Mouse (Mus musculus) lung, adult 18-20 months (tissue): Measurements from ENCODE around the gene Eef1a1.

Experiments used
- DNase-seq, 2 experiments: peaks; one replicate each; pipeline ENCODE4 v3.0.0; 2022; ENCODE audit warnings: mixed read lengths in 2 of 2

Eef1a1 gene

DNA sequence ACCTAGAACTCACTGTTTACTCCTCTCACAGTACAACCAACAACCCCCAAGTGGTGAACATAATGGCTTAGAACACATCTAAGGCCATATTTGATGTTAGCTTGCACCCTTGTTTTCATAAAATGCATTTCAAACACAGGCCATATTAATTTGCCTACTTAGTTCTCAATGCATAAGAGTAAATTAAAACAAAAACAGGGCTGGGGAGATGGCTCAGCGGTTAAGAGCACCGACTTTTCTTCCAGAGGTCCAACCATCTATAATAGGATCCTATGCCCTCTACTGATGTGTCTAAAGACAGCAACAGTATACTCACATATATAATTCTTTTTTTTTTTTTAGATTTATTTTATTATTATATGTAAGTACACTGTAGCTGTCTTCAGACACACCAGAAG lies 13.6 kb downstream of the Eef1a1 start:
- DNase-seq: no peak

DNA sequence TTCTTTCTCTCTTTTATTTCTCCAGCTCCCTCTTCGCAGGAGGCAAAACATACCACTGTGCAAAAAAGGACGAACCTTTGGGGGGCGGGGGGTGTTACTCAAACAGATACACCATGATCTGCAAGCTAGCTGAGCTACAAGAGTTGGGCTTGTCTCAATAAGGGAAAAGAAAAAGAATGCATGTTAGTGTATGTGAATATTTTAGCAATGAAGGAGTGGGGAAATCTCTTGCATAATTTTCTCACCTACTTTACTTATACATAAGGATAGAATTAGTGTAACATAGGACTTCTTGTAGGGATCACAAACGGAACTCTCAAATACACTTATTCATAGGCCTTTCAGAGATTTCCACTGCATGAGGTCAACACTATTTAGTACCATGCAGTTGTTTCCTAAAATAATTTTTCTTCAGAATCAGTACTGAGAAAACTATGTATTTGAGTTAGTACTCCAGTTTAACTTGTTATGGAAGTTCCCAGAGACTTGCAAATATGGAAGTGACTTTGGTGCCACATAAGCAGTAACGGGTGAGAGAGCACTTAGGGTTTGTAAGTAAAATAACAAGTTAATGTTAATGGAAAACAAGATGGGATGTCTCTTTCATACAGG lies 14.1 kb downstream of the Eef1a1 start:
- DNase-seq: no peak

DNA sequence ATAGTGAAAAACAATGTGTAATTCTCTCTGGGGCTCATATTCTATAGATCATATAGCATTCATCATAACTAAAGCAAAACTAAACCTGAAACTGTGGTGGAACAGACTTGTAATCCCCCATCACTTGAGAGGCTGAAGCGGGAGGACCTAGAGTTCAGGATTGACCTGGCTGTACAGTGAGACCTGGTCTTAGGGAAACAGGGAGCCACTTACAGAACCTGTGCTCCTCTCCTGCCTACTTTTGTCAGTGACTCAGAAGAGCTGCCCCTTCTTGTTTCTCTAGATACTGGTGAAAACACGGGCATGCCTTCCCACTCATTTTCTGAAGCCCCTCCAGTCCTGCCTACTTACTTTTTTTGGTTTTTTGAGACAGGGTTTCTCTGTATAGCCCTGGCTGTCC lies 14.7 kb downstream of the Eef1a1 start:
- DNase-seq: no peak

DNA sequence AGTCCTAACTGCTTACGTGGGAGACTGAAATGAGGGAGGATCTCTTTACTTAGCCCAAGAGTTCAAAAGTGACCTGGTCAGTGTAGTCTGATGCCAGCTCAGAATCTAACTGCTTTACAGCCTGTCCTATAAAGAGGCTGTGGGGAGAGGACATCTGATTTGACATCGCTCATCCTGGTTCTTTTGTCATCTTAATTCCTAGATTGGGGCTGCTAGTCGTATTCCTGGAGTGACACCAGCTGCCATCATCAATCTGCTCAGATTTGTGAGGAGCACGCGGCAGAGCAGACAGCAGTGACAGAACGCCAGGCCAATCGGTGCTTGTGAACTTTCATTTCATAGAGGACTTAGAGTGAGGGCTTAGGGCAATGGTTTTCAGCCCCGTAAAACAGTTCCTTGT lies 15.4 kb downstream of the Eef1a1 start:
- no peak for DNase-seq

DNA sequence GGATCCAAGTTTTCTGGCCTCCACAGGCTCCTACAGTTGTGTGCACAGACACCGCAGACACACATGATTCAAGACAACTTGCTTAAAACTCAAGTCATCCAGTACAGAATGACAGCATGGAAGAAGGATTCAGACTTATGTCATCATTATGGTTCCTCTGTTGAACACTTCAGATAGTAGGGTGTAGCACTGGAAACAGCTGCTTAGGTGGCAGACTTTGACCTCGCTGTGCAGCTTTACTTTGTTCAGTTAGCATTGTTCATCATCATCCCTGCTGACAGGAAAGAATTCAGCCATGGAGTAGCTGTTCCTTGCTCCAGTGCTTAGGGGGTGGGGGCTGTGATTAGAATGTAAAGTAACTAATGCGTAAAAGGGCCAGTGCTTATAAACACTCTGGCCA lies 23.2 kb downstream of the Eef1a1 start:
- DNase-seq: no peak

DNA sequence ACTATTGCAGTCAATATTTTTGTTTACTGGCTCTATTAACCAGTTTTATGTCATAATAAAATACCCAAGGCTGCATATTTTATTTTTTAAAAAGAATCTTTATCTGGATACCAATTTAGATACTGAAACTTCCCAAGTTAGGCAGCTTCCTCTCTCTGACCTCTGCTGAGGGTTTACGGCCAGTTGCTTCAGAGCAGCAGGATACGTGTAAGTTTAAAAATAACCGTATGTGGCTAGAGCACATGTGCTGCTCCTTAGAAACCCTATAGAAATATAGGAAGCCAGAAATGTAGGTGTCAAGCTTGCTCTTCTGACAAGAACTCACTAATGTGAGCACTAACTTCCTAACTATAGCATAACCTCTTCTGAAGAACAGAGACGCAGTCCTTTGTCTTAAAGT lies 25.6 kb downstream of the Eef1a1 start:
- no peak for DNase-seq

DNA sequence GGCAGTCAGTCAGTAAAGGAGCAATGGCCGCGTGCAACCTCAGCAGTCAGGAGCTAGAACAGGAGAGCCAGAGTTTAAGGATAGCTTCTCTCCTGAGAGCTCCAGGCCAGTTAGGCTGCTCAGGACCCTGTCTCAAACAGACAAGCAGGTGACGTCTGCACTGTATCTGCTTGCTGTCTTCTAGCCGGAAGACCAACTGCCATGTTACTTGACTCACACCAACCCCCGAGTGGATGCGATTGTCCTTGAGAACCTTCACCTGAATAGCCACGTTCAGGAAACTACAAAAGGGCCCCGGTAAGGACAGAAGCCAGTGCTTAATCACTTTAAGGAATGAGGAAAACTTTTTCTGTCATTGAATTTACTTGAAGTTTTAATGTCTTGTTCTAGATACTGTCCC lies 31.9 kb downstream of the Eef1a1 start:
- DNase-seq: no peak

DNA sequence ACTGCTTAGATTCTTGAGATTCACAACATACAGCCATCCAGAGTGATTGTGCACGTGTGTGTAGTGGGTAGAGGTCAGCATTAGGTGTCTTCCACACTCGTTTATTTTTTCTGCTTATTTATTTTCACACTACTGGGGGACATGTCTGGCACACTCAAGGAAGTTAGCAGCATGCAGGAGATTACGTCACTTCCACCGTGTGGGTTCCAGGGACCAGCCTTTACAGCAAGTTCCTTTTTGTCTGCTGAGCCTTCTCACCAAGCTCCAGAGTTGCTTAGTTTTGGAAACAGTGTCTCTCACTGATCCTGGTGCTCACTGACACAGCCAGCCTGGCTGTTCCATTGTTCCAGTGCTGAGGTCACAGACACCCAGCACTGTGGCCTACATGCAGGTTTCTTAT lies 37.6 kb downstream of the Eef1a1 start:
- DNase-seq: peak; percentile 25 to 50

DNA sequence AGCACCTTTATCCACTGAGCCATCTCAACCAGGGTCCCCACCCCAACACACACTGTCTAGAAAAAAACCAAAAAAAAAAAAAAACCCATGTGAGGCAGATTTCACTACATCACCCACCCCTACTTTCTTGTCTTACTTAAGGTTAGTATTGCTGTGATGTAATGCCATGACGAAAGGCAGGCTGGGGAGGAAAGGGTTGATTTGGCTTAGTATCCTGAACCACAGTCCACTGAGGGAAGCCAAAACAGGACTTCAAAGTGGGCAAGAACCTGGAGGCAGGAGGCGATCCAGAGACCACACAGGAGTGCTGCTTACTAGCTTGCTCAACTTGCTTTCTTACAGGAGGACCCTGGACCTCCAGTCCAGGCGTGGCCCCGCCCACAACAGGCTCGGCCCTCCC lies 38.5 kb downstream of the Eef1a1 start:
- no peak for DNase-seq

DNA sequence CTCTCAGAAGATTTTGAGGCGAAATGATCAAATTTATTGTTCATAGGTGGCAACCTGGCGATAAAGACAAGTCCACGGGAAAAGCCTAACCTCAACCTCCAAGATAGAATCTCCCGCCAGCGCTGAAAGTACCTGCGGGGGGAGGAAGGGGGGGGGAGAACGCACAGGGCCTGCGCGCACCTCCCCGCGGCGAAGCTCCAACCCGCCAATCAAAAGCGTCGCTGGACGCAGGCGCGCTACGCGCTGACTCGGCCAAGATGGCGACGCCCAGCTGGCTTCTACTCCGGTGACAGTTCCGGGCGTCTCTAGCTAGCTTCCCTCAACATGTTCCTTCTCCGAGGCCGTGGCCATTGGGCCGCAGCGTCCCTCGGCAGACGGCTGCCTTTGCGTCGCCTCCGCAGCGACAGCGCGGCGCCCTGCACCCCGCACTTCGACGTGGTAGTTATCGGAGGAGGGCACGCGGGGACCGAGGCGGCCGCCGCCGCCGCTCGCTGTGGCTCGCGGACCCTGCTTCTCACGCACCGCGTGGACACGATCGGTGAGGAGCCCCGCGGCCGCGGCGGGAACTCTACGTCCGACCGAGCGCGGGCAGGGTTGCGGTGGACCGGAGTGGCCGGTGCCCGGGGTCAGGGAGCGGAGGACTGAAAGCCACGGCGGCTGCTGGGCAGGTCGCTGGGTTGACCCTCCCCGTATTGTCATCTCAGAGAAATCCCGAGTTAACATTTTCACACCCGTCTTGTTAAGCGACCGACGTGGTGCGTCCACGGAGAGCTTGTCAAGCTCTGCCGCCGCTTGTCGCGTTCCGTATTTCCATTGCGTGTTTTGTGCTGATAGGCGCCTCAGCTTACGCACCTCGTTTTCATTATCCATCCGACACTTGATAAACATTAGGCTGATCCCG lies 40.7 kb downstream of the Eef1a1 start, which contains the start of the genes Mto1 and Gm17324:
Gene Mto1, plus strand, starts transcription at position 236 of the 901 bp plus-strand sequence.
Gene Gm17324, minus strand, starts transcription at position 814 of the 901 bp plus-strand sequence.
- DNase-seq: peak; percentile 86 to 88

DNA sequence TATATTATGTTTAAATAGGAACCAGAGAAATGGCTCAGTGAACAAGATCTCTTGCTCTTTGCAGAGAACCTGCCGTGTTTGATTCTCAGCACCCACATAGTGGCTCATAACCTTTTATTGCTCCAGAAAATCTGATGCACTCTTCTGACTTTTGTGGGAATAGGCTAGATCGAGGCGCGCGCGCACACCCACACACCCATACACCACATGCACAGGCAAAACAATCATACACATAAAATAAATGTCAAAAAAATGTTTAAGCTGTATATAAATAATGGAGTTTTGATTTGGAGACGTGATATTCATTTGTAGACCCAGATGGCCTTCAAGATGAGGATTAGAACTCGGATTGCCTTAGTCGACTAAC lies 41.4 kb downstream of the Eef1a1 start:
- DNase-seq: no peak

DNA sequence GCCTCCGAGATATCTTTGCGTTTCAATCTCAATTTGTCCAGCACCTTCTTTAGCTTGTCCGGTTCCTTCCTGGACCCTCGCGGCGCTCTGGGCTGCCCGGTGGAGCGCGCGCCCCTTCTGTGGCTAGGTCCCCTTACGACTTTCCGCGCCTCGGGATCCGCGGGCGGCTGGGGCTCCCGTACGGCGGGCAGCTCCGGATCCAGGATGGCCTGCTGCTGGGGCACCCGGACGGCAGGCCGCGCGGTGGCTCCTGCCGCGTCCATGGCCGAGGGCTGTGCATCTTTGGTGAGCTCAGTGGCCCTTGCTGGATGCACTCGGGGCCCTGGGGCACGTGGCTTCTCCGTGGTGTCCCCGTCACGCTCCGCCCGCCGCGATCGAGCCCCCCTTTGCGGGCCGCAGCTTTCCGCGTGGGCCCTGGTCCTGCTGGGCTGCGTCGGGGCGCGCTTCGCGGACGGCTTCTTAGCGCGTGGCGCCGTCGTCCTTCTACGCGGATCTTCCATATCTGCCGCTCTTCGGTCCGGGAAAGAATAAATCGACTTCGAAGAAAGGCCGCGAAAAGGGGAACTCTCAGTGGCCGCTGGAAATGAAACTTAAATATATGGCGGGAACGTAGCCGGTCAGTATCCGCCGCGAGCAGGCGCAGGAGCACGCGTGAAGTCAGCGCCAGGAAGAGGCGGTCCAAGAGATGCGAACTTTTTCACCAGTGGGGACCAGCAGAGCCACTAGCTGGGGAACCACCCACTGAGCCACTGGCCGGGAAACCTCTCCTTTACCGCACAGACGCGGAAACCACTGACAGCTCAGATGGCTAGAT lies 46.2 kb downstream of the Eef1a1 start, which contains the start of gene Cgas:
Gene Cgas, minus strand, starts transcription at position 659 of the 814 bp plus-strand sequence.
- peak; percentile 79 to 80 for DNase-seq

DNA sequence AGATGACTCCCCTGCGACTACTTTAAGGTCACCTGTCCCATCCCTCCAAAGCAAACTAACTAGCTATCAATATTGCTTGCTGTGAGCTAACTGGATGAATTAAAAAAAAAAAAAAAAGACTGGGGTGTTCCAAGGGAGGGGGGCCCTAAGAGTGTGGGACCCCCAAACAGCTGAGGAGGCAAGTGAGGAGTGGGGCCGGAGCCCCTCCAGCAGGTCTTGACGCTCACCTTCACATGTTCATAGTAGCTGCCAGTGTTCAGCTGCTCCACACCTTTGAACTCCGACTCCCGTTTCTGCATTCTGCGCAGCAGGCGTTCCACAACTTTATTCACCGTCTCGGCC lies 46.7 kb downstream of the Eef1a1 start:
- DNase-seq: no peak

DNA sequence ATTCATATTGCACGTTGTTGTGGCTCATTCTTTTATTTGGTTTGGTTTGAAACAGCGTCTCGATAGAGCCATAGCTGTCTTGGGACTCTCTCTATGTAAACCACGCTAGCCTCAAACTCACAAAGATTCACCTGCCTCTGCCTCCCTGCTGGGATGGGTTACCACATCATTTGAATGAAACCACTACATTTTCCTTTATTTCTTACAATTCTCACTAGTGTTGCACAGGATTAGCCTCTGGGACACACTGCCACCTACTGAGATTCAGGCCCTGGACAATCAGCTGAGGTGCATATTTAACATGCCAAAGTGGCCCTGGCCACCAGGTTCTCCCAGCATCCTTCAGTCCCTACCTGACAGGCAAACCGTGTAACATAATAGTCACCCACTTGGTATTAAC lies 49.5 kb downstream of the Eef1a1 start:
- no peak for DNase-seq

DNA sequence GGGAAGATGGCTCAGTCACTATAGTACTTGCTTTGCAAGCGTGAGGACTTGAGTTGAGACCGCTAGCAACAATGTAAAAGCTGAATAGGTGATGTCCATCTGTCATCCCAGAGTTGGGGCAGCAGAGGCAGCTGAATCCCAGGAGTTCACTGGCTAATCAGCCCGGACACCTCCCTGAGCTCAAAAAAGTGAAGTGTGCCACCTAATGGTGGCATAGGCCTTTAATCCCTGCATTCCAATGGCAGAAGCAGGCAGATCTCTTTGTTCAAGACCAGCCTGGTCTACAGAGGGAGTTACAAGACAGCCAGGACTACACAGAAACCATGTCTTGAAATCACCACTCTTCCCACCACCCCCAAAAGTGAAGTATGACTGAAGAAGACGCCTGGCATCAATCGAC lies 56.5 kb downstream of the Eef1a1 start:
- no peak for DNase-seq

DNA sequence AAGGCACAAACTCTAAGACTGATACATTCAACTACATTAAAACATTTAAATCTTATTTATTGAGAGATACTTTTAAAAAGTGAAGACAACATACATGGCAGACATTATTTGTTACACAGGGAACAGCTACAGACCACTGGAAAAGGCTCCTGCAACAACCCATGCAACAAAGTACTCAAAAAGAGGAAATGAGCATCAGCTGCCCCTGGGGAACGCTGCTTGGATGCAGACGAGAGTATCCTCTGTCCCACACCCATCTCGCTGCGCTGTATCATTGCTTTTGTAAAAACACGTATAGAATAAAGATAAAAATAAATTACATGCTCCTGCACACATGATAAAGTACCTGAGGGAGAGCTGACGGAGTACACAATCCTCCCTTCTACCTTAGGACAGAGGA lies 58.5 kb downstream of the Eef1a1 start:
- DNase-seq: no peak

DNA sequence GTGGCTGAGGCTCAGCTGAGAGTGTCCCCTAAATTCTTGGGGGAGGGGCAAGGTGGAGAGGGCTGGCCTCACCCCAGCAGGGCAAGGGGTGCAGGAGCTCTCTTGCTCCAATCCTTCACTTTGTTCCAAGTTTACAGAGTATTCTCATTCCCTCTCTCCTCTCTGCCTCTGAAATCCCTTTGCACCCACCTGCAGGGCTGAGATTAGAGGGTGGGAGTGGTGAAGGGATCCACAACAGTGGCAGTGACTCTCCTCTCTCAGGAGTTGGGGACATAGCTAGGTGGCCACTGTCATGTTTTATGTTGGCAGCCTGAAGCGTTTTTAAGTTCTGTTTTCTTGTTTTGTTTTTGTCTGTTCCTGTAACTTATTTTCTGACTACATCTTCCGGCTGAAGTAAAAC lies 59.4 kb downstream of the Eef1a1 start:
- no peak for DNase-seq

DNA sequence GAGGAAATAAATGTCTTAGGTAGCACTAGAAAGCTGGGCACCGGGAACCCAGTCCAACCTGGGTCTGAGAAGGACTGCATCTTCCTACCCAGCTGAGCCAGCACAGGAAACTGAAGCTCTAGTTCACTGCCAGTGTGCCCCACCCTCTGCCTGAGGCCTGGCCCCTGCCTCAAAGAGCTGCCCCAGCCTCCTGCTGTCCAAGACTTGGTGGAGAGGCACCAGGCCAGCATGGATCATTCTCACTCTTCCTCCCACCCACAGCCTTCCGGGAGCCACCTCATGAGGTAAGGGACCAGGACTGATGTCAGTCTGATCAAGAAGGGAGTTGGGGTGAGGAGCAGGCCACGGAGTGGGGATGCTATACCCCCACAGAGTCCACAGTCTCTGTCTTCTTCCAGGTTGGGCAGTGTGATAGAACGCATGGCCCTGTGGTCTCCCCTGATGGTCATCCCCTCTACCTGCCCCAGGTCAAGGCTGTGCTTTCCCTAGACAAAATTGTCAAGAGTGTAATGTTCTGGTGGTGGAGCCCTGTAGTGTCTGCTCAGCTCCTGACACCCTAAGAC lies 60.0 kb downstream of the Eef1a1 start:
- no peak for DNase-seq
